Mouse (Mus musculus): Measurements from ENCODE around the gene Sf1.

GRCm38 (mm10) chr19:6346023-6346422, 17.5 kb upstream of the Sf1 start:
- TF ChIP-seq CTCF (IDR thresholded peaks at IDR 0.05; ENCODE audit: low read depth) (no peak), EP300 (IDR thresholded peaks at IDR 0.05; ENCODE audit: low read depth) (no peak)

Data from heart, postnatal 0 days (tissue).